Mouse (Mus musculus) gastrocnemius, adult 18-20 months (tissue): ENCODE measurements around the gene Strc. TPM values are rescaled to one million over a fixed set of nuclear protein-coding genes. Genes with fewer than 3 reads are reported as not detected.
"Not testable (repeated sequence)": the region's sequence is repeated elsewhere in the genome, so short reads cannot be mapped to it uniquely, and the experiment has no call there.

ENCODE experiments used
- DNase-seq: peaks from one replicate; pipeline ENCODE4 v3.0.0; 2021; ENCODE audit warnings: low spot score
- long read RNA-seq, 2 experiments: library from polyadenylated mRNA; stranded (forward); transcript quantifications; one replicate each; pipeline ENCODE4 v2.0.0; 2021
- total RNA-seq, 2 experiments: library from RNA; stranded (reverse); gene quantifications; 2 replicates each; pipeline ENCODE4 v1.2.3; 2021

The Strc gene
- total RNA-seq: under 1 TPM in 1 of 2 experiments, not detected in 1; 0.09 TPM
- long read RNA-seq, experiment 1: 0 reads
- long read RNA-seq, experiment 2: 0 reads

- DNase-seq: not testable (repeated sequence)
These were observed at the start of gene Strc for GRCm38 (mm10) chr2:121386961-121387575. Gene Strc (minus strand): TSS chr2:121387168.

- DNase-seq: no peak
These were observed 47.9 kb upstream of the Strc start for GRCm38 (mm10) chr2:121434854-121435253.

- no peak for DNase-seq
These were observed 38.9 kb upstream of the Strc start for GRCm38 (mm10) chr2:121425890-121426289.

- DNase-seq: no peak
These were observed 36.2 kb upstream of the Strc start for GRCm38 (mm10) chr2:121423166-121423565.

GRCm38 (mm10) chr2:121418476-121418875, 31.5 kb upstream of the Strc start:
- DNase-seq: no peak

- DNase-seq: no peak
These were observed 29.4 kb upstream of the Strc start for GRCm38 (mm10) chr2:121416356-121416755.

GRCm38 (mm10) chr2:121415591-121415990, 28.6 kb upstream of the Strc start:
- no peak for DNase-seq

GRCm38 (mm10) chr2:121415103-121415502, 28.1 kb upstream of the Strc start:
- no peak for DNase-seq

GRCm38 (mm10) chr2:121414139-121414685, 27.2 kb upstream of the Strc start:
- no peak for DNase-seq

GRCm38 (mm10) chr2:121413387-121414042, 26.5 kb upstream of the Strc start, which contains the start of the genes Pdia3 and Catsper2:
Gene Pdia3 (plus strand): TSS chr2:121413775.
Gene Catsper2 (minus strand): TSS chr2:121413792.
- peak; percentile 96 for DNase-seq

- no peak for DNase-seq
These were observed 25.9 kb upstream of the Strc start for GRCm38 (mm10) chr2:121412843-121413386.

GRCm38 (mm10) chr2:121408160-121408559, 21.2 kb upstream of the Strc start:
- peak; percentile 37 for DNase-seq

GRCm38 (mm10) chr2:121403296-121403695, 16.3 kb upstream of the Strc start:
- no peak for DNase-seq

- peak; percentile 70 for DNase-seq
These were observed 9.7 kb upstream of the Strc start for GRCm38 (mm10) chr2:121396624-121397023.

GRCm38 (mm10) chr2:121374766-121375165, 12.2 kb downstream of the Strc start:
- no peak for DNase-seq

- no peak for DNase-seq
These were observed 14.7 kb downstream of the Strc start for GRCm38 (mm10) chr2:121372266-121372665.

- DNase-seq: no peak
These were observed 16.0 kb downstream of the Strc start for GRCm38 (mm10) chr2:121370921-121371320.

- no peak for DNase-seq
These were observed 18.1 kb downstream of the Strc start for GRCm38 (mm10) chr2:121368831-121369230.

GRCm38 (mm10) chr2:121363656-121364055, 23.3 kb downstream of the Strc start:
- no peak for DNase-seq

- no peak for DNase-seq
These were observed 27.5 kb downstream of the Strc start for GRCm38 (mm10) chr2:121359461-121359860.

- no peak for DNase-seq
These were observed 28.6 kb downstream of the Strc start for GRCm38 (mm10) chr2:121358381-121358780.

GRCm38 (mm10) chr2:121357961-121358360, 29.0 kb downstream of the Strc start:
- no peak for DNase-seq
